Mouse (Mus musculus): Measurements from ENCODE around the gene Olfr412. TPM values are rescaled to one million over a fixed set of nuclear protein-coding genes. Genes with fewer than 3 reads are reported as not detected.

Gene Olfr412
- polyA plus RNA-seq, 1 experiment from 2014 or later, result not detected

DNA sequence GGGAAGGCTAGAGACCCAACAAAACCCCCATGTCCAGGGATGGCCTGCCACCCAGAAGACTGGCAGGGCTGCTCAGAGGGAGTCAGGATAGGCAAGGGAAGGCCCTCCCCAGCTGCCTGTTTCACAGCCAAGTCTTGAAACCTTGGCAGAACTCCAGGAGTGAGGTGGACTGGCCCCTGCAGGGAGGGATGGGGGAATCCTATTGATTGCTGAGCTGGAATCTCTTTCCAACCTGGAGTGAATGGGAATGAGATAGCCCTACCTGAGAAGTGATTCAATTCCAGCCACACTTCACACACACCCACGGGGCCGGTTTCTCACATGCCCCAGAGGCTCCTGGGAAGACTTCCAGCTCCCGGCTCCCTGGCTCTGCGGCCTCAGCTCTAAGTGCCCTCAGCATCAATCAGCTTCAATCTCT is 47.9 kb downstream of the Olfr412 start:
- 0 out of 2 replicates have a peak overlapping the region, but pooled peaks have one; percentile 1 for H3K9ac ChIP-seq (ENCODE audit: low read depth, low read length)
- no peak overlapping the region for H3K4me2 ChIP-seq (ENCODE audit: low read depth, low read length)
- ATAC-seq, result peak; percentile 62
- H3K27me3 ChIP-seq (replicated peaks; ENCODE audit: control insufficient read depth, insufficient read depth, low read length), result no peaks in the 10 kb centered on the region
- no peak overlapping the region for H3K4me3 ChIP-seq (ENCODE audit: low read length)
- H3K27ac ChIP-seq (ENCODE audit: low read length), result peak overlapping the region; percentile 64
- H3K36me3 ChIP-seq (ENCODE audit: control insufficient read depth, insufficient read depth, low read length), result no peaks in the 10 kb centered on the region
- peaks cover 33% of the 10 kb centered on the region for H3K4me1 ChIP-seq (ENCODE audit: control insufficient read depth, insufficient read depth, low read length)
- H3K9me3 ChIP-seq (ENCODE audit: control insufficient read depth, low read length), result no peaks in the 10 kb centered on the region
- 56% methylated on average over 4 of the region's 4 CpGs for WGBS

DNA sequence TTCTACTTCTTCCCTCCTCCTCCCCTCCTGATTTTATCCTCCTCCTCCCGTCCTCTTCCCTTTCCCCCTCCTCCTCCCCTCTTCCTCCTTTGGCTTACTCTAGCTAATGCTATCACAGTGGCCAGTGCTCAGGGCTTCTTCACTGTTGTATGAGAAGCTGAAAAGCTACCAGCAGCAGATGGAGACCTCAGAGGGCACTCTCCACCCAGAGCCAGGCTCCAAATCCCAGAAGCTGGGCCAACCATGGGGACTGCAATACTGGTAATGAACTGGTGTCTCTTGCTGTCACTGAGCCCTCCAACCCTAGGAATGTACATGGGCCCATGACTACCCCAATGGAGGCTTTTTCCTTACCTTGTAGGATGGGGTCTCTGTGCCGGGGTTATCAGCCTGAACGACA is 50.1 kb downstream of the Olfr412 start:
- no peak for ATAC-seq
- no peaks in the 10 kb centered on the region for H3K9me3 ChIP-seq (ENCODE audit: control insufficient read depth, low read length)
- H3K27ac ChIP-seq (ENCODE audit: low read length), result no peak overlapping the region
- WGBS, result 69% methylated on average over 3 of the region's 3 CpGs
- no peak overlapping the region for H3K4me3 ChIP-seq (ENCODE audit: low read length)
- no peak overlapping the region for H3K9ac ChIP-seq (ENCODE audit: low read depth, low read length)
- H3K4me1 ChIP-seq (ENCODE audit: control insufficient read depth, insufficient read depth, low read length), result peaks cover 33% of the 10 kb centered on the region
- no peaks in the 10 kb centered on the region for H3K36me3 ChIP-seq (ENCODE audit: control insufficient read depth, insufficient read depth, low read length)
- H3K27me3 ChIP-seq (replicated peaks; ENCODE audit: control insufficient read depth, insufficient read depth, low read length), result no peaks in the 10 kb centered on the region
- H3K4me2 ChIP-seq (ENCODE audit: low read depth, low read length), result no peak overlapping the region

DNA sequence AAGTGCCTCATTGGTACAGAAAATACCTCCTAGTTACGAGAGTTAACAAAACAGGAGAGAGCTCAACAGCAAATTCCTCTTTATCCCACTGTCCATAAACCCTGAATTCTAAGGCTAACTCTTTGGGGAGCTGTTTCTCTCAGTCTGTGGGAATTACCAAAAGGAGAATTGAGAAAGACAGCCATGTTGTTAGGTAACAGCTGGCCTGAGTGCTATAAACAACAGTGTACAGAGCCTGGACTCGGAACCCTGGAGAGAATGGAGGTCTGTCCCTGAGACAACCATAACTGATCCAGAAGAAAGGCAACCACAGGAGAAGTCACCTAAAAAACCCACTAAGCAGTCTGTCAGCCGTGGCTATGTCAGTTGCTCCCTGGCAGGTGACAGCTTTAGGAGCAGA is 50.6 kb downstream of the Olfr412 start:
- H3K9me3 ChIP-seq (ENCODE audit: control insufficient read depth, low read length), result no peaks in the 10 kb centered on the region
- no peaks in the 10 kb centered on the region for H3K36me3 ChIP-seq (ENCODE audit: control insufficient read depth, insufficient read depth, low read length)
- no peaks in the 10 kb centered on the region for H3K27me3 ChIP-seq (replicated peaks; ENCODE audit: control insufficient read depth, insufficient read depth, low read length)
- H3K4me1 ChIP-seq (ENCODE audit: control insufficient read depth, insufficient read depth, low read length), result peaks cover 33% of the 10 kb centered on the region
- H3K27ac ChIP-seq (ENCODE audit: low read length), result no peak overlapping the region
- ATAC-seq, result no peak
- H3K4me3 ChIP-seq (ENCODE audit: low read length), result no peak overlapping the region
- WGBS, result 68% methylated on average over 3 of the region's 3 CpGs
- H3K4me2 ChIP-seq (ENCODE audit: low read depth, low read length), result no peak overlapping the region
- H3K9ac ChIP-seq (ENCODE audit: low read depth, low read length), result no peak overlapping the region

DNA sequence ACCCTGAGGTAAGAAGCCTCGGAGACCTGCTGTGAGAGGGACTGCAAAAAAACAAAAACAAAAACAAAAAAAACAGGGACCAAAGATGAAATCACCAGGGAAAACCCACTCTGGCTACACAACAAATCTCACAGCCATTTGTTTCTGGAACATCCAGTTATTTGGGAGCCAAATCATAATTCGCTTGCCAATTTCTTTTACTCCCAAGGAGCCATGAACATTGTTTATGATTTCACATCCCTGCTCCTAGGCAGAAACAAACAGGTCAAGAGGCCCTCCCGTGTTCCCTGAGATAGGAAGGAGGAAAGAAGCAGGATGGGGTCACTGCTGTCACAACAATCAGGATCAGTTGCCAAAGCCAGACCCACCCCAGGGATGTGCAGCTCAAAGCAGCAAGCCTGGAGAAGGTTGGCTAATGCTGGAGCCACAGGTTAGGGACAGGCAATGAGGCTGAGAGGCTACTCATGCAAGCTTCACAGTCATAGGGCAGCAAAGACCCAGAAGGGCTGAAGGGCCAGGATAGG is 51.6 kb downstream of the Olfr412 start:
- Histone ChIP-seq H3K36me3 (ENCODE audit: control insufficient read depth, insufficient read depth, low read length) (no peaks in the 10 kb centered on the region), H3K9me3 (ENCODE audit: control insufficient read depth, low read length) (no peaks in the 10 kb centered on the region), H3K4me3 (ENCODE audit: low read length) (no peak overlapping the region), H3K27ac (ENCODE audit: low read length) (no peak overlapping the region), H3K27me3 (replicated peaks; ENCODE audit: control insufficient read depth, insufficient read depth, low read length) (no peaks in the 10 kb centered on the region), H3K4me2 (ENCODE audit: low read depth, low read length) (no peak overlapping the region), H3K9ac (ENCODE audit: low read depth, low read length) (no peak overlapping the region), H3K4me1 (ENCODE audit: control insufficient read depth, insufficient read depth, low read length) (peaks cover 32% of the 10 kb centered on the region)
- 62% methylated on average over 3 of the region's 3 CpGs for WGBS
- ATAC-seq, result no peak

DNA sequence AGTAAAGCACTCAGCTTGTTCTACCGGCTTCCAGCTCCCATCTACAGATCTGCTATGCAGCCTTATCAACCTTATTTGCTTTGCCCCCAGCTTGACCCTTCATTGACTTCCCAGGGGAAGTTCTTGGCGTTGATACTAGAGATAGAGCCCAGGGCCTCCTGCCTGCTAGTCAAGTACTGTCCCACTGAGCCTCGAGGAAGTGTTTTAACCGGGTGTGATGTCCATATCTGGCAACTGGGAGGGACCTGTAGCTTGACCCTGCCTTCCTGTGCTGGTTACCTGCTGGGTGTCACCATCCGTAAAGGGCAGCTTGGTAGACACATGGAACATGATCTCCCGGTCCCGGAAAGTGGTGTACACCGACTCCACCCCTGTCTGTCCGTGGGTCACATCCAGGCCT is 52.2 kb downstream of the Olfr412 start:
- WGBS, result 50% methylated on average over 9 of the region's 9 CpGs
- H3K4me3 ChIP-seq (ENCODE audit: low read length), result no peak overlapping the region
- no peaks in the 10 kb centered on the region for H3K27me3 ChIP-seq (replicated peaks; ENCODE audit: control insufficient read depth, insufficient read depth, low read length)
- H3K9ac ChIP-seq (ENCODE audit: low read depth, low read length), result no peak overlapping the region
- H3K9me3 ChIP-seq (ENCODE audit: control insufficient read depth, low read length), result no peaks in the 10 kb centered on the region
- ATAC-seq, result peak; percentile 51
- no peak overlapping the region for H3K4me2 ChIP-seq (ENCODE audit: low read depth, low read length)
- no peak overlapping the region for H3K27ac ChIP-seq (ENCODE audit: low read length)
- H3K36me3 ChIP-seq (ENCODE audit: control insufficient read depth, insufficient read depth, low read length), result no peaks in the 10 kb centered on the region
- H3K4me1 ChIP-seq (ENCODE audit: control insufficient read depth, insufficient read depth, low read length), result peaks cover 26% of the 10 kb centered on the region

DNA sequence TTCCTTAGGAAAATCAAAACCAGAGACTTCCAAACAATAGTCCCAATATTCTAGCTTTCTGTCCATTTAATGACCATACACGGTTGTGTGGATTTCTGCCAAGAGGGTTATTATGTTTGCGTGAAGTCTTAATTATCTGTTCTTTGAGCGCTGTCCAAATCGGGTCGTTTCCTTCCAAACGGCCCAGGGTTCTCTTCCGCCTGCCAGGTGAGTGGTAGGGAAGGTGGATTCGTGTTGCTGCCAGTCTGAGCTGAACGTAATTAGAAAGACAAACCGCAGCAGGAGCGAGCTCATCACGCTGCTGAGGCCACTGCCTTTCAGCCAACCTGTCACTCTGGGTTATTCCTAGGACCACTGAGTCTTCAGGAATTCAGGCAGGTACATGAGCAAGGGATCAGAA is 53.9 kb downstream of the Olfr412 start:
- Histone ChIP-seq H3K27ac (ENCODE audit: low read length) (no peak overlapping the region), H3K9ac (ENCODE audit: low read depth, low read length) (no peak overlapping the region), H3K4me3 (ENCODE audit: low read length) (no peak overlapping the region), H3K27me3 (replicated peaks; ENCODE audit: control insufficient read depth, insufficient read depth, low read length) (no peaks in the 10 kb centered on the region), H3K36me3 (ENCODE audit: control insufficient read depth, insufficient read depth, low read length) (no peaks in the 10 kb centered on the region), H3K4me2 (ENCODE audit: low read depth, low read length) (no peak overlapping the region), H3K4me1 (ENCODE audit: control insufficient read depth, insufficient read depth, low read length) (peaks cover 10% of the 10 kb centered on the region), H3K9me3 (ENCODE audit: control insufficient read depth, low read length) (no peaks in the 10 kb centered on the region)
- WGBS, result 74% methylated on average over 12 of the region's 12 CpGs
- ATAC-seq, result no peak

Other genes with a start within 250 kb of the Olfr412 start
- gene Olfr401, start 248.4 kb upstream of the Olfr412 start, polyA plus RNA-seq (2015; fragmentation: Nextera tagmentation; extraction: Ambion mirVana), result not detected in 2 replicates
- gene Olfr402, start 208.5 kb upstream of the Olfr412 start, polyA plus RNA-seq (2015; fragmentation: Nextera tagmentation; extraction: Ambion mirVana), result not detected in 2 replicates
- not detected in 2 replicates for gene Olfr403, start 175.8 kb upstream of the Olfr412 start, polyA plus RNA-seq (2015; fragmentation: Nextera tagmentation; extraction: Ambion mirVana)
- not detected in 2 replicates for gene Olfr43, start 150.7 kb upstream of the Olfr412 start, polyA plus RNA-seq (2015; fragmentation: Nextera tagmentation; extraction: Ambion mirVana)
- gene Olfr406, start 102.3 kb upstream of the Olfr412 start, polyA plus RNA-seq (2015; fragmentation: Nextera tagmentation; extraction: Ambion mirVana), result not detected in 2 replicates
- not detected in 2 replicates for gene Olfr59, start 78.3 kb upstream of the Olfr412 start, polyA plus RNA-seq (2015; fragmentation: Nextera tagmentation; extraction: Ambion mirVana)
- gene Olfr410, start 24.0 kb upstream of the Olfr412 start, polyA plus RNA-seq (2015; fragmentation: Nextera tagmentation; extraction: Ambion mirVana), result not detected in 2 replicates
- gene Olfr411, start 9.4 kb upstream of the Olfr412 start, polyA plus RNA-seq (2015; fragmentation: Nextera tagmentation; extraction: Ambion mirVana), result not detected in 2 replicates
- 8.4 and 10.5 TPM in 2 replicates for gene Rap1gap2, start 248.8 kb downstream of the Olfr412 start, polyA plus RNA-seq (2015; fragmentation: Nextera tagmentation; extraction: Ambion mirVana)

All from intestine, embryonic 16.5 days (tissue).